Mouse (Mus musculus): ENCODE measurements around the gene Duox2. TPM values are rescaled to one million over a fixed set of nuclear protein-coding genes. Genes with fewer than 3 reads are reported as not detected.
A peak's percentile ranks its signal among the peaks of the same experiment; 100 is the strongest.

Duox2 gene
- polyA plus RNA-seq, 1 experiment from 2014 or later, result not detected

DNA sequence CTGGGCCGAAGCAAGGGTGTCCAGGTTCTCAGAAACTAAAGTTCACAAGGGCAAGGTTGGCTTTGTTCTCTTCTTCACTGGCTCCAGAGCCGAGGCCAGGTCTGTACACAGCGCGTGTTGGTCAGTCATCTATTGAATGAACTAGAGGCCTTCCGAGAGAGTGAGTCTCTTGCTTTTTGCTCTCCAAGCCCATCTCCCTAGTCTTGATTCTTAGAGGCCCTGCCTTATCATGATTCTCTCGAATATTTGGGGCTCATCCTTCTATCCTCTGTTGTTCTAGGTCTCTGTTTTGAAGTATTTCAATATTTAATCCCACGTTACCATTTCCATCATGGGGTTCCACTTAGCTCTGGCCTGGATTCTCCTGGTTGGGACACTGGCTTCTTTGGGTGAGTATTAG, 17.1 kb upstream of the Duox2 start, which contains the start of gene Duox1:
Gene Duox1, plus strand, starts transcription at position 301 of the 400 bp plus-strand sequence.
- Histone ChIP-seq H3K4me1 (peaks cover 8% of the 10 kb centered on the region), H3K27ac (no peak within 1 kb of the TSS), H3K9me3 (replicated peaks) (no peaks in the 10 kb centered on the region), H3K4me3 (no peak within 1 kb of the TSS), H3K36me3 (no peaks in the 10 kb centered on the region), H3K27me3 (ENCODE audit: low read depth, poor library complexity, severe bottlenecking) (peaks cover 67% of the 10 kb centered on the region)
- 88% methylated on average over 7 of the region's 7 CpGs for WGBS
- no peak for DNase-seq (ENCODE audit: low spot score)

- Histone ChIP-seq H3K36me3 (no peaks in the 10 kb centered on the region), H3K27ac (no peak within 1 kb of the TSS), H3K27me3 (ENCODE audit: low read depth, poor library complexity, severe bottlenecking) (peaks cover 82% of the 10 kb centered on the region), H3K4me1 (peaks cover 8% of the 10 kb centered on the region), H3K9me3 (replicated peaks) (no peaks in the 10 kb centered on the region), H3K4me3 (peak within 1 kb of the TSS; percentile 38)
- WGBS, result 3% methylated on average over 24 of the region's 24 CpGs
- peak; percentile 51 for DNase-seq (ENCODE audit: low spot score)
These were observed 15.3 kb upstream of the Duox2 start, which contains the start of gene Duoxa1 for GRCm38 (mm10) chr2:122313536-122313935. Duoxa1 (minus strand) TSS chr2:122313730.

DNA sequence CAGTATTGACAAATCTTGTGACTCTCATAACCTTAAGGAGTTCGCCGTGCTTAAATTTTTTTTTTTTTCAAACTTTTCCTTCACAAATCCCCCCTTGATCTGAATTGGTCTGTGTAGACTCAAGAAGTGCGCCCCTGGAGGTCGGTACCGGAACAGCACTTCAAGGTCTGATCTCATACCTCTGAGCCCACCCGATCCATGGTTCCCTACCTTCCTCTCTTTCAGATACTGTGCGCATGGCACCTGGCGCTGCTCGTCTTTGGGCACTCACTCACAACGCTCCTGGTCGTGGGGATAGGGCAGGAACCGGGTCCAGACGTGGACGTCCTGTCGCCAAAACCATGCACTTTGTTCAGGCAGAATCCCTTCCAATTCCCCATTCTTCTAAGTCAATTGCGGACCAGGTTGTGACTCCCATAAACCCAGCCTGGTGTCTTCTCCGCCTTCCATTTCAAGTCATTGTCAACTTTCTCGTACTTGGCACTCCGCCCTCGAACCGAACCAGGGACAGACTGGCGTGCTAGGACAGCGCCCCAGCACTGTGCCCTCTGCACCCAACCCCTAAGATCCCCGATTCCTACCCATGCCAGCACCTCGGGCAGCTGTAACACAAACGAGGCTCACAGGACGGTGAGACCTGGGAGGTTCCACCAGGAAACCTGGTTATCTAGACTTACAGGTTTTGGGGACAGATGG, 14.6 kb upstream of the Duox2 start:
- 4% methylated on average over 27 of the region's 27 CpGs for WGBS
- H3K27me3 ChIP-seq (ENCODE audit: low read depth, poor library complexity, severe bottlenecking), result peaks cover 77% of the 10 kb centered on the region
- H3K9me3 ChIP-seq (replicated peaks), result no peaks in the 10 kb centered on the region
- no peaks in the 10 kb centered on the region for H3K36me3 ChIP-seq
- H3K4me3 ChIP-seq, result peak overlapping the region; percentile 38; the same call in 1 of the 2 replicates
- peaks cover 8% of the 10 kb centered on the region for H3K4me1 ChIP-seq
- no peak overlapping the region for H3K27ac ChIP-seq
- peak; percentile 83 for DNase-seq (ENCODE audit: low spot score)

DNA sequence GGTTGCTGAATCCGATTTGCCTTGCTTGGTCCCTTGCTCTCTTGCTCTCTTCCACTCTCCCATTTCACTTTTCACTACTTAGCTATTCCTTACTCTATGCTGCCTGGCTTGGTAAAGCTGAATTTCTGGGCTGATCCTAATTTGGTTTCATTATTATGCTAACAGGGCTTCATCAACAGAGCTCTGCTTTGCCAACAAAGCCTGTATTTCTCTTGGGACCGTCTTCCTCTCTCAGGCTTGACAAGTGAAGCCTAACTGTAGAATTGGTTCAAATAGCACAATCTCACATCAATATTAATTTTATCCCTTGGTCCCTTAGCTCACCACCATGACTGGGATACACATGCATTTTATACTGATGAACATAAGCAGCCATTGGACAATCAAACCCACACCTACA, 13.3 kb upstream of the Duox2 start:
- whole genome bisulfite sequencing, result 60% methylated on average over 2 of the region's 2 CpGs
- Histone ChIP-seq H3K27ac (no peak overlapping the region), H3K9me3 (replicated peaks) (no peaks in the 10 kb centered on the region), H3K4me3 (no peak overlapping the region), H3K36me3 (no peaks in the 10 kb centered on the region), H3K4me1 (peaks cover 8% of the 10 kb centered on the region), H3K27me3 (ENCODE audit: low read depth, poor library complexity, severe bottlenecking) (peaks cover 85% of the 10 kb centered on the region)
- no peak for DNase-seq (ENCODE audit: low spot score)

DNA sequence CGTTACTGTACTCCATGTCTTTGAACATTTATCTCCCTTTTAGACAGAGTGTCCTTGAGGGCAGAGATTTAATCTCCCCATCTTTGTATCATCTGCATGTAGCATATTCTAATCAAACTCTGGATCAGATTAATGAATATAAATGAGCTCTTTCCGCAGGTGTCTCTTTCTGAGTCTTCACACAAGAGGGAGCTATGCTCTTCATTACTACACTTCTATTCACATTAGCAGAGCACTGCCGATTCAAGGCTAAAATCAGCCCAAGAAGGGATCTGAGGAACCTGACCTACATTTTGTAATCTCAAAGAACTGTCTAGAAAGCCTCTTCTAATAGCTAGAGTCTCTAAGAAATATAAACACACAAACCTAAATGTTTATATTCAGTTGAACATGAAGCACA, 11.4 kb upstream of the Duox2 start:
- no peak for DNase-seq (ENCODE audit: low spot score)
- Histone ChIP-seq H3K9me3 (replicated peaks) (no peaks in the 10 kb centered on the region), H3K36me3 (no peaks in the 10 kb centered on the region), H3K27ac (no peak overlapping the region), H3K4me1 (peaks cover 8% of the 10 kb centered on the region), H3K27me3 (ENCODE audit: low read depth, poor library complexity, severe bottlenecking) (peaks cover 88% of the 10 kb centered on the region), H3K4me3 (no peak overlapping the region)
- WGBS, result 53% methylated on average over 3 of the region's 3 CpGs

GRCm38 (mm10) chr2:122306184-122306583, 7.9 kb upstream of the Duox2 start:
- H3K4me1 ChIP-seq, result peaks cover 10% of the 10 kb centered on the region
- H3K4me3 ChIP-seq, result no peak overlapping the region
- H3K9me3 ChIP-seq (replicated peaks), result no peaks in the 10 kb centered on the region
- DNase-seq (ENCODE audit: low spot score), result no peak
- no peaks in the 10 kb centered on the region for H3K36me3 ChIP-seq
- 55% methylated on average over 4 of the region's 4 CpGs for WGBS
- no peak overlapping the region for H3K27ac ChIP-seq
- peaks cover 88% of the 10 kb centered on the region for H3K27me3 ChIP-seq (ENCODE audit: low read depth, poor library complexity, severe bottlenecking)

DNA sequence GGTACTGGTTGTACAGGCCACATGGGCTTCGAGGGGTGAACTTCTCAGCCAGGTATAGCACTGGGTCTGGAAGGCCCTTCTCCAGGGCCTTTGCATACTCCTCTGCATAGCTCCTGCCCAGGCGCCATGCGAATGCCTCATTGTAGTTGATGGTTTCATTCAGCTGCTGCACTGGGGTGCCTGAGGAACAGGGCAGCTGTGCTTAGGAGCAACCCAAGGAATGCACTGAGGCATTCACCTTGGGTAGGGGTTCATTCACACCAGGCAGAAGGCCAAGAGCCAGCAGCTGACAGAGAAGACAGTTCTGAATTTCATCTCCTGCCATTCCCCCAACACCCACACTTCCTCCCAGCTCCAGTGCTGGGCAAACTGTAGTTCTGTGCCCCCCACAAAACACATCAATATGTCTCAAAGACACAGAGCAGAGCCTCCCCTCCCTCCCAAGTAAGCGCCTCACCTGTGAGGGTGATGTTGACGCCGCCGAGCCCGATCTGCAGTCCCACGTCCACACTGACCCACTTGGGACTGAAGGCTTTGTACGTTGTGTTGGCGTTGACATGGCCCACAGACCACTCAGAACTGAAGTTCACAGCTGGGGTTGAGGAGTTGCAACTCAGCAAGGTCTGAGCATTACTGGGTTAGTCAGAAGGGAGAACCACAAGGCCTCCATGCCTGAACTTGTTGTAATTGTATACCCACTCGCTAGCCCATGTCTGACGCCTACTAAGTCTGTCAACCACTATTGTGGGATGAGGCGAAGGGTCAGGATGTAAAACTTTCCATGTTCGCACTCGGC, 7.0 kb upstream of the Duox2 start:
- DNase-seq (ENCODE audit: low spot score), result no peak
- H3K9me3 ChIP-seq (replicated peaks), result no peaks in the 10 kb centered on the region
- peaks cover 13% of the 10 kb centered on the region for H3K4me1 ChIP-seq
- no peak overlapping the region for H3K27ac ChIP-seq
- no peak overlapping the region for H3K4me3 ChIP-seq
- WGBS, result 85% methylated on average over 16 of the region's 16 CpGs
- no peaks in the 10 kb centered on the region for H3K36me3 ChIP-seq
- peaks cover 88% of the 10 kb centered on the region for H3K27me3 ChIP-seq (ENCODE audit: low read depth, poor library complexity, severe bottlenecking)

GRCm38 (mm10) chr2:122304544-122304943, 6.3 kb upstream of the Duox2 start:
- peaks cover 13% of the 10 kb centered on the region for H3K4me1 ChIP-seq
- no peak for DNase-seq (ENCODE audit: low spot score)
- no peak overlapping the region for H3K4me3 ChIP-seq
- H3K36me3 ChIP-seq, result no peaks in the 10 kb centered on the region
- no peaks in the 10 kb centered on the region for H3K9me3 ChIP-seq (replicated peaks)
- H3K27ac ChIP-seq, result no peak overlapping the region
- H3K27me3 ChIP-seq (ENCODE audit: low read depth, poor library complexity, severe bottlenecking), result peaks cover 90% of the 10 kb centered on the region
- 89% methylated on average over 6 of the region's 6 CpGs for WGBS

DNA sequence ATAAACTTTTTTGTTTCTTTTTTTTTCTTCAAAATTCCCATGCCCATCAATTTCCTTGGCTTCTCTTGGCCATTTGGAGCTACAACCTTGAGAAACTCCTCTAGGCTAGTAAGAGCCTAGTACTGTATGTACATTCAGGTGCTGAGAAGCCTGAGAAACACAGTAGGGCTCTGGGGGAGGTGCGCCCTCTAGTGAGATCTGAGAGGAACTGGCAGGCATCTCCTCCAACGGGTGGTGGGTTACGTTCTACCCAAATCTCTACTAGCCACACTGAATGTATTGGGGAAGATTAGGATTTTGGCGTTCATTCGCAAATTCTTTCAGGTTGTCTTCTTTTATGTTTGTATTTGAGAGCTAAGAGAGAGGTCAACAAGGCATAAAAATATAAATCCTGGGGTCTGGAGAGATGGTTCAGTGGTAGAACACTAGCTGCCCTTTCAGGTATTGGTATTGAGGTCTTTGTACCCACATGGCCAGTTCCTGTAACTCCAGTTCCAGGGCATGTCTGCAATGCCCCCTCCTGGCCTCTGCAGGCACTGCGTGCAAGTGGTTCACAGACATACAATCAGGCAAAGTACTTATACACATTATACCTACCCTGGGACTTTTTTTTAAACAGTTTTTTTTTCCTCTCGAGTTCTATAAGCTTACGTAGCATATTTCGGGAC, 4.5 kb upstream of the Duox2 start:
- 14% methylated on average over 9 of the region's 9 CpGs for WGBS
- no peaks in the 10 kb centered on the region for H3K36me3 ChIP-seq
- no peak overlapping the region for H3K4me3 ChIP-seq
- peaks cover 97% of the 10 kb centered on the region for H3K27me3 ChIP-seq (ENCODE audit: low read depth, poor library complexity, severe bottlenecking)
- H3K27ac ChIP-seq, result no peak overlapping the region
- no peaks in the 10 kb centered on the region for H3K9me3 ChIP-seq (replicated peaks)
- H3K4me1 ChIP-seq, result peaks cover 25% of the 10 kb centered on the region
- peak; percentile 72 for DNase-seq (ENCODE audit: low spot score)

- peak overlapping the region; percentile 44 for H3K4me3 ChIP-seq
- WGBS, result 11% methylated on average over 23 of the region's 23 CpGs
- no peaks in the 10 kb centered on the region for H3K36me3 ChIP-seq
- DNase-seq (ENCODE audit: low spot score), result no peak
- H3K27ac ChIP-seq, result no peak overlapping the region
- peaks cover 31% of the 10 kb centered on the region for H3K4me1 ChIP-seq
- peaks cover 98% of the 10 kb centered on the region for H3K27me3 ChIP-seq (ENCODE audit: low read depth, poor library complexity, severe bottlenecking)
- no peaks in the 10 kb centered on the region for H3K9me3 ChIP-seq (replicated peaks)
These were observed 3.8 kb upstream of the Duox2 start for GRCm38 (mm10) chr2:122301921-122302573.

DNA sequence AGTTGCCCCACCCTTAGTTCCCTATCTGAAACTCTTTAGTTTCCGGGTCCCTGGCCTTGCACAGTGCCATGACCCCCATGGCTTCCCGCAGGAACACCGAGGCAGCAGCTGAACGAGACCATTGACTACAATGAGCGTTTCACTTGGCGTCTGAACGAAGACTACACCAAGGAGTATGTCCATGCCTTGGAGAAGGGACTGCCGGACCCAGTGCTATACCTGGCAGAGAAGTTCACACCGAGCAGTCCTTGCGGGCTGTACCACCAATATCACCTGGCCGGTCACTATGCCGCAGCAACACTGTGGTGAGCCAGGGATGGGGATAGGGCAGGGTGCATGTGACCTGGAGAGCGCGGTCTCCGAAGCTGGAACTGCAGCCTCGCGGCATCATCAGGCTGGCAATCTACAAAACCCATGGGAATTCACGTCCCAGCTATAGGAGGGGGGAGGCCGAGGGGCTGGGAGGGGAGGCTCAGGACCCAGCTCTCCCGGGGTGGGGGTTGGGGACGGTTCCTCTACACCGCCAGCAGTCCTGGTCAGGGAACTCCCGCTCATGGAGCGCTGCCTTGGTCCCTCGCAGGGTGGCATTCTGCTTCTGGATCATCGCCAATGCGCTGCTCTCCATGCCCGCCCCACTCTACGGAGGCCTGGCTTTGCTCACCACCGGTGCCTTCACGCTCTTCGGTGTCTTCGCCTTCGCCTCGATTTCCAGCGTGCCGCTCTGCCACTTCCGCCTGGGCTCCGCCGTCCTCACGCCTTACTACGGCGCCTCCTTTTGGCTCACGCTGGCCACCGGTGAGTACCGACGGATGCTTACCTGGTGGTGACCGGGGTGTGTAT, 3.1 kb upstream of the Duox2 start:
- Histone ChIP-seq H3K27ac (peak overlapping the region; percentile 30; the same call in 1 of the 2 replicates), H3K9me3 (replicated peaks) (no peaks in the 10 kb centered on the region), H3K4me3 (peak overlapping the region; percentile 44), H3K4me1 (peaks cover 36% of the 10 kb centered on the region), H3K36me3 (no peaks in the 10 kb centered on the region), H3K27me3 (ENCODE audit: low read depth, poor library complexity, severe bottlenecking) (peaks cover 98% of the 10 kb centered on the region)
- WGBS, result 1% methylated on average over 48 of the region's 48 CpGs
- peak; percentile 60 for DNase-seq (ENCODE audit: low spot score)

- no peak overlapping the region for H3K27ac ChIP-seq
- H3K27me3 ChIP-seq (ENCODE audit: low read depth, poor library complexity, severe bottlenecking), result peaks cover 99% of the 10 kb centered on the region
- H3K36me3 ChIP-seq, result no peaks in the 10 kb centered on the region
- peaks cover 39% of the 10 kb centered on the region for H3K4me1 ChIP-seq
- DNase-seq (ENCODE audit: low spot score), result no peak
- no peaks in the 10 kb centered on the region for H3K9me3 ChIP-seq (replicated peaks)
- WGBS, result 5% methylated on average over 14 of the region's 14 CpGs
- no peak overlapping the region for H3K4me3 ChIP-seq
These were observed 2.4 kb upstream of the Duox2 start for GRCm38 (mm10) chr2:122300656-122301020.

Data from limb, embryonic 10.5 days (tissue).